Mouse (Mus musculus) cortical plate, adult 2 months (tissue): Measurements from ENCODE around the gene Abracl.

Experiments used
- CTCF ChIP-seq: fragments of 200-500 bp; IDR thresholded peaks from 2 replicates; pipeline ENCODE4 v1.5.1; 2011; ENCODE audit warnings: mild to moderate bottlenecking, control low read depth, low read length; ENCODE audit not compliant: insufficient read depth; ENCODE audit errors: extremely low read depth
- POLR2A ChIP-seq: fragments of 200-500 bp; IDR thresholded peaks from 2 replicates; pipeline ENCODE4 v1.6.1; 2011; ENCODE audit warnings: mild to moderate bottlenecking, low read length, control low read depth; ENCODE audit not compliant: insufficient read depth; ENCODE audit errors: extremely low read depth

DNA sequence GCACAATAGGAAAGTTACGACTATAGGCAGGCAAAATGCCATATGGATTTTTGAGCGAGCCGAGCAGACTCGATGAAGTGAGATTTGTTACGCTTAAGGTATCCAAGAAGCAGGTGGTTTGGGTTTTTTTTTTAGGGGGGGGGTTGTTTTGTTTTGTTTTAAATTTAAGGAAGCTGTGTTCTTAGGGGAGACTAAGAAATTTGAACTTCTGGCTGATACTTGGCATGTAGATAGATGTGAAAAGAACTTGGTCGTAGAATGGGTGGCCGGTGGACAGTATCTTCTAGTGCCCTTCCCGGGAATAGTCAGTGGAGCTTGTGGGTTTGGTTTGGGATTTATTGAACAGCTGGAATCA lies 33.3 kb upstream of the Abracl start:
- TF ChIP-seq POLR2A: no peak
- TF ChIP-seq CTCF: no peak
